Mouse (Mus musculus): ENCODE measurements around the gene Epas1.

The Epas1 gene

DNA sequence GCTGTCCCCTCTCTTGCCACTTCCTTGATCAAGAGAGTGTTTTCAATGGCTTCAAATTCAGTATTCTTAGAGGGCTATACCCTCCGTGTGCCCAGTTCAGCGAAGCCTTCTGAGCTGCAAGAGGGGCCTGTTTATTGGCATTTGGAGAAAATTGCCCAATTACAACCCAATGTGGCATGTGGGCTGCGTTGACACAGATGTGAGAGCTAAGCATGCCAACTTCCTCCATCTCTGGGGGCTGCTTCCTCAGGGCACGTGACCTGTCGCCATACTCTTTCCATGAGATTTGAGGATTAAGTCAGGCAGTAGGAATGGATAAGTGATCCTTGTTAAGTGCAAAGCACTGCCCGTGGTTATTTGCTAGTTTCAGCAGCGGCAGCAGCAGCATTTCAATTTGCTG, 34.3 kb downstream of the Epas1 start:
- in situ Hi-C loops (cut with MboI, MseI) = no loop called here

DNA sequence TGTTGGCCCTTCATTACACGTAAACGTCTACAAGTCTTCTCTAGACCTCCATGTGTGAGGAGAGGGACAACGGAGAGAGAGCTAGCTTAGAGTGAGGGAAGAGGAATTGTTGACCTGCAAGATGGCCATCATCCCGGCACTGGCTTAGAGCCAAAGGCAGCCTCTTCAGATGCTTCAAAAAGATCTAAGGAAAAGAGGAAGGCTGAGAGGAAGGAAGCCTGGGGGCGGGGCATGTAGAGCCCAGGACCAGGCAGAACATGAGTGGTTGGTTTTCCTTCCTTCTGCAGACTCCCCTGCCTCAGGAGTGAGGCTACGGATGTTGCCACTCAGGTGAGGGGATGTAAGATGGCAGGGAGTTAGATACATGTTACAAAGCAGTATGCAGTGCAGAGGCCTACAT, 34.8 kb downstream of the Epas1 start:
- in situ Hi-C loops (cut with MboI, MseI) = no loop called here

DNA sequence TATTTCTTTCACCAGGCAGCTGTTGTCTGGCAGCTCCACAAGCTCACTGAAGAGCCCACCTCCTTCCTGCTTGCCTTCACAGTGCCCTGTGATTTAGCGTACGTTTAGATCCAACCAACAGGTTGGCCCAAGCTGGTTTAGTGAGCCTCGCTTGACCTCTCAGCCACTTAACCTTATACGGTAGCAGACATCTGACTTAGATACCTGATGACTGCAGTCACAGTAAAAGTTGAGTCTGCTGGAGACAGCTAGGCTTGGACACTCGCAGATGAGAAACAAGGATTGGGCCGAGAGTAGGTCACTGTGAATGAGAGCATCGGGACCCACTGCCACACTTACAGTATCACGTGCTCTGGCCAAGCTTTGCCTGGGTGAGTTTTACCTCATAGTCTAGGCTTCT, 38.4 kb downstream of the Epas1 start:
- in situ Hi-C loops (cut with MboI, MseI) = no loop called here

DNA sequence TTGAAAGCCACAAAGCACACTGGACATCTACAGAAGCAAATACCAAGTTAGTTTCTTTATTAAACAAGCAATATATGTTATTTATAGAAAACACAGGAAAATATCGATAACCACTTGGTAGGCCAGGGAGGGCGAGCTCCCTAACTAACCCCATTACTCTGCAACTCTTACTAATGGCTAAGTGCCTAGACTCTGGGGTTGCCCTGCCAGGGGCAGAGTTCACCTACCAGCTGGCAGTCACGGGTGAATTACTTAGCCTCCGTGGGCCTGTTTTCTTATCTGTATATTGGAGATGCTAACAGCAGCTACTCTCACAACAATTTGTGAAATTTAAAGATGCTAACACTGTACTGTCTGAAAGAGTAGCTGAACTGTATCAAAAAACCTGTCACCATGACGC, 42.3 kb downstream of the Epas1 start:
- in situ Hi-C loops (cut with MboI, MseI) = no loop called here

DNA sequence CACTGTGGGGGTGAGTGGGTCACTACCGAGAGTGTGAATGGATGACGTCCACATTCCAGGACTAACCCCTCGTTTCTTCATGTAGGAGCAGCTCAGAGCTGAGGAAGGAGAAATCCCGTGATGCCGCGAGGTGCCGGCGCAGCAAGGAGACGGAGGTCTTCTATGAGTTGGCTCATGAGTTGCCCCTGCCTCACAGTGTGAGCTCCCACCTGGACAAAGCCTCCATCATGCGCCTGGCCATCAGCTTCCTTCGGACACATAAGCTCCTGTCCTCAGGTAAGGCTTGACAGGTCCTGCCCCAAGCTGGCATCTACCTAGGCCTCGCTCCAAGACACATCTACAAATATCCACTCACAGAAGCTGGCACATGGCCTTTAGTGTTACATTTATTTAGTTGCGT, 43.5 kb downstream of the Epas1 start:
- in situ Hi-C loops (cut with MboI, MseI) = no loop called here

DNA sequence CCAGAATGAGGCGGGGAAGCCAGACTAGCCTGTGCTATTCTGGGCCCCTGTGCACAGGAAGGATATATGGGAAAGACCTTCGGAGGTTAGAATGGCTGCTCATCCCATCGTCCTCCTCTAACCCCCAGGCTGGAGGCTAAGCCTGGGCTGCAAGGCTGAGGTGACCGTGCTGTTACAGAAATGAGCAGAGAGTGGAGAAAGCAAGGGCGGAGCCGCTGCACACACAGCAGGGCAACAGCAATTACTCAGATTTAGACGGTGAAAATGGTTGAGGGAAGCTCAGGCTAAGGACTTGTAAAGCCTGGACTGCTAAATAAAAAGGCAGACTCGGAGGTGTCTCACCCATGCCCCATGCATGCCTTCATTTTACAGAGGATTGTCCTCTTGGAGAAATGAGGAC, 45.0 kb downstream of the Epas1 start:
- in situ Hi-C loops (cut with MboI, MseI) = no loop called here

DNA sequence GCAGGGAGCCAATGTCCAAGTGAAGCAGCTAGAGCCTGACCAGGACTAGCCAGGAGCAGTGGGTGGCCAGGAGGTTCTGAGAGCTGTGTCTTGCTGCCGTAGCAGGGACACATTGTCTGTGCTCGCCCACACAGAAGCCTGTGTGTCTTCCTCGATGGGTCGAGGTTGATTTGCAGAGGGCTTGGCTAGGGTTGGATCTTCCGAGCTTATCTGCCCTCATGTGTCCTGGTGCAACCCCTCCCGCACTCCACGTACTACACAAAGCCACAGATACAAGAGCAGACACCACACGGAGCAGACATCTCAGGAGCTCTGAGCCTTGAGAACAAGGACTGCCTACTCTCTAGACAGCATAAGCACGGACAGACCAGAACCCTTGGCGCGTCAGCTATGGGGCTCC, 45.5 kb downstream of the Epas1 start:
- in situ Hi-C loops (cut with MboI, MseI) = no loop called here

DNA sequence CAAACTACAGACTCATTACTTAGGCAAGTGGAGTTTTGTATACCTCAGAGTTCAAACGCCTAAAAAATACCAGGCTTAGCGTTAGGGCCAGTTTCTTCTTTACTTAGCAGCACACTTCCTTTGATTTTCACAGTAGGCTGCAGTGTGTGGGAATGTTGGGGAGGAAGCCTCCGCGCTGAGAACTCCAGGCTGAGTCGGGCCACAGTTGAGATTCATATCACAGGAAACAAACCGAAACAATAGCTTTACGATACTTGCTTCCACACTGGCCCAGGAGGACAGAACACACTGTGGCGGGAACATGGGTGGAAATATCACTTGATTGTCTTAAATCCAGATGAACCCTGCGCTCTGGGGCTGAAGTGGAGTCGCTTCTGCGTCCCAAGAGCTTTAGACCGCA, 47.0 kb downstream of the Epas1 start:
- in situ Hi-C loops (cut with MboI, MseI) = loop anchor here (25.0 kb wide), 1 partner anchor 263 kb away; no protein-coding TSS in a partner anchor

DNA sequence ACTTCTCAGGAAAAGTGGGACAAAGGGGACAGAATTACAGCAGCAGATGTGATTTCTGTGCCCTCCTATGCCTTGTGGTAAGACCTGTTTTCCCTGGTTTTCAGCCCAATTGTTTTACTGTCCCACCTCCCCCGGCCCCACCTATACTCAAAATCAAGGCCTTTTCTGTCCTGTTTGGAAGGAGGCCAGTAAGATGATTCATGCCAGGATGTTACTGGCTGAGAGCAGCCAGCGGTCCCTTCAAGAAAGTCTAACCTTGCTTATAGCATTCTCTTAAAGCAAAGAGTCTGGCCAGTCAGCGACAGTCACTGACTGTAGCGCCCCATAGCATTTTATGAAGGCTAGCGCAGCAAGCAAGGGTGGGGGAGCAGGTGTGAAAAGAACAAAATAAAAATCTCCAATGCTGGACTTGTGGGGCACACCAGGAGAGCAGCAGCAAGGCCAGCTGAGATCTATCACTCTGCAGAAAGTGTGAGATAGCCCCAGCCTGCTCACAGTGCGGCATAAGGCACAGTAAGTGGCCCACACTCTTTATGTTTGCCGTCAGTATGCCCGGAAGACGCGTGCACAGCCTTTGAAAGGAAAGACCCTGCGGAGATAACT, 47.8 kb downstream of the Epas1 start:
- in situ Hi-C loops (cut with MboI, MseI) = loop anchor here (25.0 kb wide), 1 partner anchor 264 kb away; no protein-coding TSS in a partner anchor

DNA sequence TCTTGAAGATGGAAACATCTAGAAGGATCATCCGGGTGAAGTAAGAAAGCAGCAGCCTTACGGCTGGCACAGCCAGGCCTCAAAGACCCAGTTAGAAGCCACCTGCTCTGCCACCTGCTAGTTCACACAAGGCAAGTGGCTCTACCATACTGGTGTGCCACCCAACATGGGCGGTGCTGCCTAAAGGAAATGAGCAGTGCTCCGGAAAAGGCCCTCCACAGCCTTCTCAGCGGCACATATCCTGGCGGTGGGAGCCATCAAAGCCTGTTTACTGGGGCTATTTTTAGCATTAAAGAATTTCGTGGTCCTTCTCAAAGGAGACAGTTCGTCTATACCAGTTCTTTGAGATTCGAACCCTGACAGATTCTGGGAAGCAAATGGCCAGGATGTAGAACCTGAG, 48.4 kb downstream of the Epas1 start:
- in situ Hi-C loops (cut with MboI, MseI) = loop anchor here (25.0 kb wide), 1 partner anchor 265 kb away; no protein-coding TSS in a partner anchor

DNA sequence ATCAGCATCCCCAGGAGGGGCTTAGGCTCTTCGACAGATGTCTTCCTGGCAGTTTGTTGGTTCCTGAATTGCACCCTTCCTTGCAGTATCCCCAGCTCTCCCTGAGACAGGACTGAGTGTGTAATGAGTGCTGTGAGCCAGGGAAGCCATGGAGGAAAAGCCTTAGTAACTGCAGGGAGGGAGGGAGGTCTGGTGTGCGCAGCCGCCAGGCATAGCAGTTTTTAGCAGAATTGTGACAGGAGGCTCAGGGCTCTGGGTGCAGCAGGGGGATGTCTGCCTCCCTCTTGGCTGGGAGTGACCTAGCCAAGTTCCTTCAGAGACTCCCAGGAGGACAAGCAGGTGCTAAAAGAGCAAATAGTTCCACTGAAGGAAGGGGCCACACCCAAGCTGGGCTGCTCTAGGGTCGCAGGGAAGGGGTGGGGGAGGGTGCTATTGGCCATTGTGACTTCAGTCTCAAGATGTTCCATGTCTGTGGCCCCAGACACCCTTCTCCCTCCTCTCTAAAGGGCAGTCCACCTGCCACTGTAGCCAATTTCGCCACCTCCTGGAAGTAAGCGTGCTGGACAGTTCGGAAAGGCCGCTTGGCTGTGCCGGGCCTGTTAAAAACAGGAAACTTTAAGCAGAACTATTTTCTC, 49.0 kb downstream of the Epas1 start:
- in situ Hi-C loops (cut with MboI, MseI) = loop anchor here (25.0 kb wide), 1 partner anchor 265 kb away; no protein-coding TSS in a partner anchor

DNA sequence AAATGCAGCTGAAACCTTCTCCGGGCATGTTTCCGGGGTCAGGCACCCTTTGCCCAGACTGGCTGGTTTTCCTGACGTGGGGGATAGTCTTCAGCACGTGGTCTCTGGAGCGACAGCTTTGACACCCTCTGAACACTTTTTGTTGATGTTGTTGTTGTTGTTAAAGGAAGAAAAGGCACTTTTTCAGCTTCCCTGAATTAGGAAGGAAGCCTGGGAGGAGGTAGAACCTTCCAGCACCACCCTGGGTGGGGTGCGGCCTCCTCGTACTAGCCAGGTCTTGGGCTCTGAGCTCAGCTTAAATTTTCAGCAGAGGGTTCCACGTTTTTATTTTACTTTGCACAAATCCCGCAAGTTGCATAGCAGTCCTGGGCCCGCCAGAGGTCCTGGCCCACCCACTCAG, 49.6 kb downstream of the Epas1 start:
- in situ Hi-C loops (cut with MboI, MseI) = loop anchor here (25.0 kb wide), 1 partner anchor 266 kb away; no protein-coding TSS in a partner anchor

DNA sequence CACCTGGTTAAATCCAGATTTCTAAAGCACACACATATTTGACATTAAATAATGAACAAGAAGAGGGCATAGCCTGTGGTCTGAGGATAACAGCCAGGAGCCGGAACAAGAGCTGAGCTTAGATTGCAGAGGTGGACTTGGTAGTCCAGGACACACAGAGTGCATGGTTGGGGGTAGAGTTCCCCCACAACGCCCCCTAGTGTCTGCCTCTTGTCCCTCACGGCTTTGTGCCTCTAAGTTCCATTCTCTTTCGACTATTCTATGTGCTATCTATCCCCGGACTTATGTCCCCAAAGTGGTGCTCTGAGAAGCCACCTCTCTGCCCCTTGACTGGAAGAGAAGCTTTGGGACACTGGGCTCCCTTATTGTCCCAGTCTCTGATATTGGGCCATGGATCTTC, 50.2 kb downstream of the Epas1 start:
- in situ Hi-C loops (cut with MboI, MseI) = loop anchor here (25.0 kb wide), 1 partner anchor 266 kb away; no protein-coding TSS in a partner anchor

DNA sequence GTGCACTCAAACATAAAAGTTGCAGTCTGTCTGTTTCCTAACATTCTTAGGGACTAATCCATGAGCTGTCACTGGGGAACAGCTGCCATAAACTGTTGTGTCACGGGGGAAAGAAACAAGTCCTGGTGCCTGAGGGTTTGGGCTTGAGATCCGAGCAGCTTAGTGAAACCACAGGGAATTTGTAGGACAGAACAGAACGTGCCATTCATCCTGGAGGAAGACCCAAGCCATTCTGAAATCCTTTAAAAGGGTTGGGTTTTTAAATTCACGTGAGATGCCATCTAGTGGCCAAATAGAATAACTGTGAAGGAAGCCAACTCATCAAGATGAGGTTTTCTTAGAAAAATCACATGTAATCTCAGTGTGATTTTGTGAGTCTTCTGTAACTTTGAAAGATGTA, 58.5 kb downstream of the Epas1 start:
- in situ Hi-C loops (cut with MboI, MseI) = loop anchor here (25.0 kb wide), 1 partner anchor 275 kb away; no protein-coding TSS in a partner anchor

DNA sequence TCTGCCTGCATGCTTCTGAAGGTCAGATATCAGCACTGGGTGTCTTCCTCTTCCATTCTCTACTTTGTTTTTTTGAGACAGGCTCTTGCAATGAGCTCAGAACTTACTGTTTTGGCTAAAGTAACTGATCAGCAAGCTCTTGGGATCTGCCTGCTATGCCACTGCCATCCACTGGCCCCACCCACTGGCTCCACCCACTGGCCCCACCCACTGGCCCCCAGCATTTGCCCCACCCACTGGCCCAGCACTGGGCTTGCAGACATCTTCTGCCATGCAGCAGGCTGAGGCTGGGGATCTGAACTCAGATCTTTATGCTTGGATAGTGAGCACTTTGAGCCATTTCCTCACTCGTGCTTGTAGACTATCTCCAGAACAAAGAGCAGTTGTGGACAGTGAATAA, 60.8 kb downstream of the Epas1 start:
- in situ Hi-C loops (cut with MboI, MseI) = loop anchor here (25.0 kb wide), 1 partner anchor 277 kb away; no protein-coding TSS in a partner anchor

DNA sequence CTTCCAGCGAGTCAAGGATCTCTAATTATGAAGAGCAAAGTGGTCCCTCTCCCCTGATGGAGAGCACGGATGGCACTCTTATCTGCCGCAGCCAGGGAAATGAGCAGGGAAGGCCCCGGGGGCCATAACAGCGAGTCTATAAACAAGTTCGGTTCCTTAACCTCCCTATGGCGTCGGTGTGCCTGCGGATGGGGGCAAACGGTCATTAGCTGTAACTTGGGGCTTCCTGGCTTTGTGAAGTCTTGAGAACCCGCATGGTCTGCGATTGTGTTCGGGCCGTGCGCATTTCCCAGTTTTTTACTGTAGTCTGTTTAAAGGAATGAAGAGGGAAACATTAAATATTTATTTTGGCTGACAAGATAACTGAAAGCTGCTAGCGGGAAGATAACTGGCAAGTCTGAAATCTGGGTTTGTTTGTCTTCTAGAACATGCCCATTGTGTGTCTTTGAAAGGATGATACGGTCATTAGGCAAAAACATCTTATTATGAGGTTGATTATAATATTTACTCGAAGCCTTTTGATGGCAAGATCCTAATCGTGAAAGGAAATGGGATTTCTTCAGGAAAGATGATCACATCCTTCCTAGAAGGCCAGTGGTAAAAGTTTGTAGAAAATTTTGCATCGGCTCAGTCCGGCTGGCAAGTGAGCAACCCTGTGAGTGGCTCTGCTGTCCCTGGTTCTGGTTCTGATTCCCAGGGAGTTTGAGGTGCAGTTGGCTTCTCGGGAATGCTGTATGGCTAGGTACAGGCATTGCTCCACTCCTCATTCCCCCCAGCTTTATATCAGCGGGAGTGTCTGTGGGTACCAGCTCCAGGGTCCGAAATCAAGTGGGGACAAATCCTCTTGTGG, 61.7 kb downstream of the Epas1 start:
- in situ Hi-C loops (cut with MboI, MseI) = loop anchor here (25.0 kb wide), 1 partner anchor 278 kb away; no protein-coding TSS in a partner anchor

DNA sequence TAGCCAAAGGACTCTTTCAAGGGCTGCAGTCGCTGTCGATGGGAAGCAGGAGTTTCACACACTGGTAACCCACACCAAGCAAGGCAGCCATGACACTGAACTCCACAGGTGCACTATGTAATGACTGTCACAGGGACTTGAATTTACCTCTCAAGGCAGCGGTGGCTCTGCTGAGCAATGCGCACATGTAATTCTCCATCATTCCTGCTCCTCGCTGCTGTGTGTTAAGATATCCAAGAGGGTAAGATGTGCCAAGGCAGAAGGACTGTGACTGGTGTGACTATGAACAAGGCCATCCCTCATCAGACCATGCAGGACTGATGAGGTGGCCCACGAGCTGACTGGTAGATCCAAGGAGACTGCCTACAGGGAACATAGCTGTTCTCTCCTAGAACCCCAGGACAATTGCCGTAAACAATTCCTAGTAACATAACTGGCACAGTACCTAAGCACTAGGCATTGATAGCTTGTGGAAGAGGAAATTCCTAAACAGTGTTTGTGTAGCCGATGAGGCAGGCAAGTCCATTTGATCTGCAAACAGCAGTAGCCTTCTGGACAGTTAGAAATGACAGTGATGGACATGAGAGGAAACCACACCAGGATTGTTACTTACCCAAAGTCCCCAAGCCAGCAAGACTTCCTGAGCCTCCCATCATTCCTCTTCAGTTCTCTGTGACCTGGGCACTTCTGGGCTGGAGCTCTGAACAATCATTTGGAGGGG, 68.7 kb downstream of the Epas1 start:
- in situ Hi-C loops (cut with MboI, MseI) = loop anchor here (25.0 kb wide), 1 partner anchor 285 kb away; no protein-coding TSS in a partner anchor

DNA sequence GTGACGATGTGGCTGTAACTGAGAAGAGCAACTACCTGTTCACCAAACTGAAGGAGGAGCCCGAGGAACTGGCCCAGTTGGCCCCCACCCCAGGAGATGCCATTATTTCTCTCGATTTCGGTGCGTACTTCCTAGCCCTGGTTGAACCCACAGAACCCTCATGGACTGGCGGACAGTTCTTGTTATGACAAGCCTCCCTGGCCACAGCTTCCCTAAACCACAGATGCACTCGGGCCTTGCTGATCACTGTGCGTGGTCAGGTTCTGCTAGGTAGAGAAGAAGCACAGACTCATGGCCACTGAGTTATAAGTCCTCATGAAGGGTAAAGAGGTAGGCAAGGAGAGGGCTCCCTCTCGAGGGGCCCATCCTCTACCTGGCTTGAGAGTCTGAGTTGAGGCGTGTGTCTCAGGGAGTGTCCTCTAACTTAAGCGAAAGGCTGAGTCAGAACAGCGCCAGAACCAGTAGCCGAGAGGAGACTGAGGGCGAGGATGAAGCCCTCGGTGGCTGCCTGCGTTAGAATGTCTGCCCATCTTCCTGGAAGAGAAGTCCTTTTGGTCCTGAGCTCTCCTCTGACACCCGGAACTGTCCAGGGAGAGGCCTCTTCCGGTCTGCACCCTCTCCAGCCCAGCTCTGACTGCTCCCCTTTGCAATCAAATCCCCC, 71.1 kb downstream of the Epas1 start:
- in situ Hi-C loops (cut with MboI, MseI) = loop anchor here (5.0 to 25.0 kb wide), 2 partner anchors 83 to 287 kb away; no protein-coding TSS in a partner anchor

DNA sequence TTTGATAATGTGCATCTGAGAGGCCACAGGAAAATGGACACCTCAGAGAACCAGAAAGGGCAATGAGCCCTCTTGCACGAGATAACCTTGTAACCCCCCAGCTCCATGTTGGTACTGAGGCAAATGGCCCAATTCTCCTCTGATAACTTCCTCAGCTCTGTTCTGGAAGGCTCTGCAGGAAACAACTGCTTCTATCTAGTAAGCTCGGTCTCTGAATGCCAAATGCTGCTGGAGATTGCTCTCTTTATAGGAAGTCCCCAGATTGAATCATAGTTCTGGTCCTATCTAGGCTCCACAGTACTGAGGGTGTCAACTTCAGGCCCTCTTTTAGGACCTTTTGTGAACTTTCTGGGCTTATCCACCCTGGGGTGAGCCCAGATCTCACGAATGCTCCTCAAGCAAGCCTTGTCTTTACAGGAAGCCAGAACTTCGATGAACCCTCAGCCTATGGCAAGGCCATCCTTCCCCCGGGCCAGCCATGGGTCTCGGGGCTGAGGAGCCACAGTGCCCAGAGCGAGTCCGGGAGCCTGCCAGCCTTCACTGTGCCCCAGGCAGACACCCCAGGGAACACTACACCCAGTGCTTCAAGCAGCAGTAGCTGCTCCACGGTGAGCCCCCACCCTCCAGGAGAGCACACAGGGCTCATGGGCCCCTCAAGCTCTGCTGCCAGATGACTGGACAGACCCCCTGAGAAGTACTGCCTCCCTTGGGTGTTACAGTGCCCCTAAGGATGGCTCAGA, 71.8 kb downstream of the Epas1 start:
- in situ Hi-C loops (cut with MboI, MseI) = loop anchor here (5.0 kb wide), 1 partner anchor 82 kb away; no protein-coding TSS in a partner anchor

DNA sequence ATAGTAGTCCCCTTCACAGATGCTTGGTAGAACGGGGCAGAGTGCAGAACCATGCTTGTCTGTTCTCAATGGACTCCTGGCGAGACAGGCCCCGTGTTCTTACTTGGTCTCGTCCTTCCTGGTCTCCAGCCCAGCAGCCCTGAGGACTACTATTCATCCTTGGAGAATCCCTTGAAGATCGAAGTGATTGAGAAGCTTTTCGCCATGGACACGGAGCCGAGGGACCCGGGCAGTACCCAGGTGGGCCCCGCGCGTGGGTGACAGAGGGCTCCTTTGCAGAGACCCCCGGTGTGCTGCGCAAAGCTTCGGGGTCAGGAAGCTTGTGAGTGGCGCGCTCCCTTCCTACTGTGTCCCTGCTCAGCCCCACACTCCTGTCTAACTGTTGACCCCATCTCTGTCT, 72.9 kb downstream of the Epas1 start:
- in situ Hi-C loops (cut with MboI, MseI) = loop anchor here (5.0 kb wide), 1 partner anchor 81 kb away; no protein-coding TSS in a partner anchor
